Mouse (Mus musculus) small intestine, adult 2 months (tissue): ENCODE data around the gene Mark1. TPM values are rescaled to one million over a fixed set of nuclear protein-coding genes. Genes with fewer than 3 reads are reported as not detected.

Source experiments
- H3K27ac ChIP-seq: fragments of 200-500 bp; 2 replicates; pipeline ENCODE4 v1.5.1; 2012; ENCODE audit warnings: low read depth, low read length, control low read depth, inconsistent platforms; ENCODE audit not compliant: insufficient read depth
- H3K27me3 ChIP-seq: fragments of 200-500 bp; 2 replicates; pipeline ENCODE4 v1.6.1; 2012; ENCODE audit warnings: mild to moderate bottlenecking, moderate library complexity, low read length, inconsistent platforms; ENCODE audit not compliant: control insufficient read depth, insufficient read depth
- H3K36me3 ChIP-seq: fragments of 200-500 bp; 2 replicates; pipeline ENCODE4 v1.6.1; 2012; ENCODE audit warnings: mild to moderate bottlenecking, low read length, control low read depth, inconsistent platforms; ENCODE audit not compliant: control insufficient read depth, insufficient read depth
- H3K4me1 ChIP-seq: fragments of 200-500 bp; 2 replicates; pipeline ENCODE4 v1.6.1; 2012; ENCODE audit warnings: low read length, inconsistent platforms, mixed read lengths; ENCODE audit not compliant: control insufficient read depth, insufficient read depth, insufficient read length
- H3K4me3 ChIP-seq: fragments of 200-500 bp; 2 replicates; pipeline ENCODE4 v1.5.1; 2012; ENCODE audit warnings: low read depth, mild to moderate bottlenecking, control low read depth, inconsistent platforms, low read length, moderate library complexity
- CTCF ChIP-seq: fragments of 200-500 bp; IDR thresholded peaks from 2 replicates; pipeline ENCODE4 v1.5.1; 2012; ENCODE audit warnings: low read depth, mild to moderate bottlenecking, control low read depth, inconsistent platforms, low read length, moderate library complexity, mixed read lengths; ENCODE audit not compliant: insufficient replicate concordance, insufficient read length; ENCODE audit errors: extremely low read depth
- POLR2A ChIP-seq: fragments of 200-500 bp; IDR thresholded peaks from 2 replicates; pipeline ENCODE4 v1.6.1; 2012; ENCODE audit warnings: low read depth, mild to moderate bottlenecking, control low read depth, inconsistent platforms, low read length, moderate library complexity
- WGBS: fragments of 180-500 bp; shearing (Covaris S2); methylation state at CpG from one replicate; pipeline ENCODE4 v1.1.7; 2018; 5-methylcytosine and 5-hydroxymethylcytosine counted together
- polyA plus RNA-seq: library from polyadenylated mRNA; depleted of rRNA; stranded (reverse); fragments of >200 nt; gene quantifications from 2 replicates; pipeline ENCODE4 v1.2.3, GENCODE M21; 2012

Mark1 gene
- polyA plus RNA-seq, 1 experiment, result 1.5 TPM

GRCm38 (mm10) chr1:184963121-184963693 is 36.2 kb downstream of the Mark1 start:
- H3K36me3 ChIP-seq, result no peaks in the 10 kb centered on the region
- WGBS, result 25% methylated on average over 12 of the region's 12 CpGs
- H3K27ac ChIP-seq, result no peak overlapping the region
- H3K27me3 ChIP-seq, result no peaks in the 10 kb centered on the region
- H3K4me1 ChIP-seq, result peaks cover 6% of the 10 kb centered on the region; the same call in 1 of the 2 replicates
- no peak overlapping the region for H3K4me3 ChIP-seq
- TF ChIP-seq POLR2A (no peak), CTCF (no peak)

GRCm38 (mm10) chr1:184961853-184962252 is 37.5 kb downstream of the Mark1 start:
- H3K36me3 ChIP-seq, result no peaks in the 10 kb centered on the region
- 78% methylated on average over 5 of the region's 5 CpGs for WGBS
- H3K27ac ChIP-seq, result no peak overlapping the region
- no peak for TF ChIP-seq CTCF
- TF ChIP-seq POLR2A, result no peak
- H3K4me1 ChIP-seq, result peaks cover 6% of the 10 kb centered on the region; the same call in 1 of the 2 replicates
- no peaks in the 10 kb centered on the region for H3K27me3 ChIP-seq
- H3K4me3 ChIP-seq, result no peak overlapping the region

GRCm38 (mm10) chr1:184958818-184959217 is 40.6 kb downstream of the Mark1 start:
- H3K27me3 ChIP-seq, result no peaks in the 10 kb centered on the region
- no peak overlapping the region for H3K4me3 ChIP-seq
- H3K36me3 ChIP-seq, result no peaks in the 10 kb centered on the region
- TF ChIP-seq POLR2A (no peak), CTCF (no peak)
- H3K4me1 ChIP-seq, result peaks cover 6% of the 10 kb centered on the region; the same call in 1 of the 2 replicates
- WGBS, result 67% methylated on average over 9 of the region's 9 CpGs
- H3K27ac ChIP-seq, result no peak overlapping the region

DNA sequence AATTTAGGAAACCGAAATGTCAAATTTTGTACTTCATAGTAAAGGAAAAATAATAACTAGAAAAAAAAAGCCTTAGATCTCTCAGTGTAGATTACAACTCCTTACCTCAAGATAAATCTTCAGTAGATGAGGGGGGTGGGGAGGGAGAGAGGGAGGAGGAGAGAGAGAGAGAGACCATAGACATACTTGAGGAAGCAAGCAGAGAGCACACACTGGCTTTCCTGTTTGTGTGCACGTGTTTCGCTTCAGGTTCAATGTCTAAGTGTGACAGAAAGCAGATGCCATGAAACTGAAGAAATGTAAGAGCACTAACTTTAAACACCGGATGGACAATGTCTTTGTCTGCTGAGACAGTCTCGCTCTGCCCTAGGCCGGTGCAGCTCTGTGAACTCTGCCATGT is 41.0 kb downstream of the Mark1 start:
- no peak overlapping the region for H3K4me3 ChIP-seq
- H3K4me1 ChIP-seq, result peaks cover 3% of the 10 kb centered on the region; the same call in 1 of the 2 replicates
- H3K27ac ChIP-seq, result no peak overlapping the region
- WGBS, result 73% methylated on average over 6 of the region's 6 CpGs
- TF ChIP-seq POLR2A (no peak), CTCF (no peak)
- no peaks in the 10 kb centered on the region for H3K27me3 ChIP-seq
- no peaks in the 10 kb centered on the region for H3K36me3 ChIP-seq

- TF ChIP-seq POLR2A (no peak), CTCF (no peak)
- no peaks in the 10 kb centered on the region for H3K36me3 ChIP-seq
- H3K4me3 ChIP-seq, result no peak overlapping the region
- H3K27me3 ChIP-seq, result no peaks in the 10 kb centered on the region
- peaks cover 4% of the 10 kb centered on the region; the same call in 1 of the 2 replicates for H3K4me1 ChIP-seq
- no peak overlapping the region for H3K27ac ChIP-seq
- 30% methylated on average over 5 of the region's 5 CpGs for WGBS
These were observed 47.6 kb downstream of the Mark1 start for GRCm38 (mm10) chr1:184951758-184952157.

DNA sequence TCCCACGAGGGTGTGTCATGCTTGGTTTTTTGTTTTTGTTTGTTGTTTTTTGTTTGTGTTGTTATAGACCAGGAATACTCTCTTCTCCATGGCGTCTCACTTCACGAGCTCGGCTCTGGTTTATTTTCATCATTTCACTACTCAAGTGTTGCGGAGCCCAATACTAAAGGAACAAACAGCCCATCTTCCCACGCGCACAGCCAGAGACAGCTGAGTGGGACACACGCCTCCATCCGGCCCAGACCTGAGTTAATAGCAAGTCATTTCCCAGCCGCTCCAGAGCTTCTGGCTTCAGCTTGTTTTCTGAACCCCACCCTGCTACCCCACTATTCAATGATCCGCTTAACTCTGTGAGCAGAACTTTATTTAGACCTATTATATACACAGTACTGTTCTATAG is 48.3 kb downstream of the Mark1 start:
- no peak overlapping the region for H3K4me3 ChIP-seq
- no peaks in the 10 kb centered on the region for H3K36me3 ChIP-seq
- 92% methylated on average over 11 of the region's 11 CpGs for WGBS
- no peak overlapping the region for H3K27ac ChIP-seq
- no peak for TF ChIP-seq POLR2A
- TF ChIP-seq CTCF, result no peak
- H3K4me1 ChIP-seq, result peaks cover 4% of the 10 kb centered on the region; the same call in 1 of the 2 replicates
- H3K27me3 ChIP-seq, result no peaks in the 10 kb centered on the region

GRCm38 (mm10) chr1:184938106-184938505 is 61.3 kb downstream of the Mark1 start:
- 78% methylated on average over 4 of the region's 4 CpGs for WGBS
- Histone ChIP-seq H3K36me3 (no peaks in the 10 kb centered on the region), H3K4me3 (no peak overlapping the region), H3K27me3 (no peaks in the 10 kb centered on the region), H3K4me1 (no peaks in the 10 kb centered on the region; the same call in 1 of the 2 replicates), H3K27ac (no peak overlapping the region)
- TF ChIP-seq CTCF (no peak), POLR2A (no peak)
